Mouse (Mus musculus) ES-Bruce4 (cell line): ENCODE measurements around the gene Igdcc3.

Experiments
- CTCF ChIP-seq: IDR thresholded peaks from one replicate; pipeline ENCODE4 v1.8.1; 2011; ENCODE audit warnings: low read depth, low read length
- EP300 ChIP-seq: IDR thresholded peaks from 2 replicates; pipeline ENCODE4 v1.6.1; 2011; ENCODE audit warnings: low read depth, low read length; ENCODE audit not compliant: insufficient read depth
- POLR2A ChIP-seq: IDR thresholded peaks from one replicate; pipeline ENCODE4 v1.8.1; 2011; ENCODE audit warnings: low read length; ENCODE audit not compliant: insufficient read depth

GRCm38 (mm10) chr9:65217661-65218060 lies 76.7 kb downstream of the Igdcc3 start:
- no peak for TF ChIP-seq POLR2A
- no peak for TF ChIP-seq CTCF
- no peak for TF ChIP-seq EP300
